Mouse (Mus musculus) CH12.LX (cell line): ENCODE results near the gene Ajm1.

ENCODE experiments used
- BHLHE40 ChIP-seq: IDR thresholded peaks from 2 replicates; pipeline ENCODE4 v1.6.1; 2011; ENCODE audit warnings: mild to moderate bottlenecking, low read depth, low read length, improper control_type of control experiment
- CTCF ChIP-seq, 2 experiments: IDR thresholded peaks in 1 of 2; conservative IDR thresholded peaks in 1 of 2; 2 replicates each; pipeline ENCODE4 v1.5.1; 2011 to 2012; ENCODE audit warnings: low read depth in 2 of 2, low read length in 2 of 2, improper control_type of control experiment in 1 of 2, inconsistent platforms in 1 of 2, mild to moderate bottlenecking in 1 of 2, moderate library complexity in 1 of 2
- EP300 ChIP-seq: IDR thresholded peaks from 2 replicates; pipeline ENCODE4 v1.6.1; 2011; ENCODE audit warnings: low read length, improper control_type of control experiment
- ETS1 ChIP-seq: conservative IDR thresholded peaks from 2 replicates; pipeline ENCODE4 v1.6.1; 2012; ENCODE audit warnings: low read depth, mild to moderate bottlenecking, inconsistent platforms, low read length, improper control_type of control experiment, moderate library complexity
- JUND ChIP-seq: conservative IDR thresholded peaks from 2 replicates; pipeline ENCODE4 v1.6.1; 2011; ENCODE audit warnings: low read depth, low read length, improper control_type of control experiment
- MAX ChIP-seq: IDR thresholded peaks from 2 replicates; pipeline ENCODE4 v1.6.1; 2011; ENCODE audit warnings: low read length, improper control_type of control experiment
- MAZ ChIP-seq: IDR thresholded peaks from 2 replicates; pipeline ENCODE4 v1.6.1; 2012; ENCODE audit warnings: low read depth, mild to moderate bottlenecking, inconsistent platforms, low read length, improper control_type of control experiment, moderate library complexity
- NRF1 ChIP-seq: IDR thresholded peaks from 2 replicates; pipeline ENCODE4 v1.6.1; 2014; ENCODE audit warnings: low read depth, mild to moderate bottlenecking, inconsistent platforms, low read length, improper control_type of control experiment, moderate library complexity
- POLR2A ChIP-seq: IDR thresholded peaks from 2 replicates; pipeline ENCODE4 v1.6.1; 2011; ENCODE audit warnings: low read depth, mild to moderate bottlenecking, improper control_type of control experiment, low read length
- TBP ChIP-seq: conservative IDR thresholded peaks from 2 replicates; pipeline ENCODE4 v1.6.1; 2011; ENCODE audit warnings: low read depth, low read length, improper control_type of control experiment
- USF1 ChIP-seq: IDR thresholded peaks from 2 replicates; pipeline ENCODE4 v1.6.1; 2014; ENCODE audit warnings: low read depth, mild to moderate bottlenecking, inconsistent platforms, low read length, improper control_type of control experiment

DNA sequence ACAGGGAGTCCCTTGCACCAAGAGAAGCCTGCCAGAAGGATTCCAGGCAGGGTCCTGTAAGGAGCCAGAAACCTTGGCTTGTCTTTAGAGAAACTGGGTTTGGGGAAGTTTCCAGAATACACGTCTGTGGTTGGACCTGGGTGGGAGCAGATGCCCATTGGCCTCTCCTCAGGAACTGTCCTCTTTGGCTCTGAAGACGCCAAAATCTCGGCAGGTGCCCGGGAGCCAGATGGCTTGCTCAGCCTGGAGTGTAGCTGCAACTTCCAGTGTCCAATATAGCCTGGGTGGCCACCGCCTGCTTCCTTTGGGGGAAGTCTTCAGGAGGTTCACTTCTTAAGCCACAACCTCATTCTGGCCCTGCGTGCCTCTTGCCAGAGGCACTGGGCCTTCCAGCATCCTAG, 344 bp upstream of the Ajm1 start:
- TF ChIP-seq POLR2A, result no peak
- TF ChIP-seq USF1, result no peak
- no peak for TF ChIP-seq BHLHE40
- no peak for TF ChIP-seq CTCF (conservative IDR thresholded peaks at IDR 0.05 in 1 of 2, IDR thresholded peaks at IDR 0.05 in 1 of 2; ENCODE audit: low read depth in 2 of 2, low read length in 2 of 2)
- no peak for TF ChIP-seq MAZ
- no peak for TF ChIP-seq EP300
- TF ChIP-seq JUND, result no peak
- TF ChIP-seq NRF1, result no peak
- TF ChIP-seq TBP, result no peak
- TF ChIP-seq ETS1, result no peak
- no peak for TF ChIP-seq MAX
